Mouse (Mus musculus) inflammation-experienced regulatory T-cells (primary cell): ENCODE results near the gene Agl. TPM values are rescaled to one million over a fixed set of nuclear protein-coding genes. Genes with fewer than 3 reads are reported as not detected.

ENCODE experiments used
- polyA plus RNA-seq, 2 experiments: library from polyadenylated mRNA; unstranded; fragments of 100-300 nt; shearing (Covaris generic); gene quantifications; one replicate each; pipeline ENCODE4 v1.2.1; 2017

The Agl gene
- polyA plus RNA-seq: 10 to 100 TPM in 1 of 2 experiments, 1 to 10 TPM in 1; 5.8 to 12.9 TPM

DNA sequence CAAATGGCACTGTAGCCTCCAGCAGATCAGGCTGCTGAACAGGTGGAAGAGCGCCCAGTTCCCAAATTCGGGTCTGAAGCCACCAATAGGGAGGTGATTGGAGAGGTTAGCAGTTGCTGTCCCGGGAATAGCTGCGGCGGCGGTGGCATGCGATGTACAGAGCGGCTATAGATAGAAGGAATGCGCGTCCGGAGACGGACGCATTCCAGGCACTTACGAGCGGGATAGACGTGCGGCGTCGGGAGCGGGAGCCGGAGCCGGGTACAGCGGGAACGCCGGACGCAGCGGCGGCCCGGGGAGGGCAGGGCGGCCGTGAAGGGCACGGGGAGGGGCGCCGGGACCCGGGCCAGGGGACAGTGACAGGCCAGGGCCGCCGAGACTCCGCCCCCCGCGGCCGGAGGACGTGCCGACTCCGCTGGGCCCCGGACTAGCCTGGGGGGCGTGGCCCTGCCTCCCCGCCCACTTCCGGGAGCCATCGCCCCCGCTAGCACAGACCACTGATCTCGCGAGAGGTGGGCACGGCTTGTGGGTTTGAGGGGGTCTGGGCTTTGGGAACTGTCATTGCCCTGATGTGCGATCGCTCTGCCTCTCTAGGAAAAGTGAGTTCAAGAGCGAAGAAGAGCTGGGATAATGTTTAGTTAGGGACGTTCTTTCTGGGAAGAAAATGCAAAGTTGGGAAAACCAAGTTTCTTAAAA, at the start of gene Agl:
Gene Agl, minus strand, starts transcription at position 356 of the 696 bp plus-strand sequence.

GRCm38 (mm10) chr3:116712436-116712881, 95.5 kb downstream of the Agl start, which contains the start of gene Slc35a3:
Gene Slc35a3, minus strand, starts transcription at chr3:116712831.

Other genes starting within 250 kb of the Agl start
- under 1 TPM; 0.12 to 0.75 TPM for gene Lrrc39, start 245.2 kb downstream of the Agl start, polyA plus RNA-seq
- 10 to 100 TPM in 1 of 2 experiments, 1 to 10 TPM in 1; 6.1 to 11.6 TPM for gene Sass6, start 213.2 kb downstream of the Agl start, polyA plus RNA-seq
- gene Trmt13, start 193.6 kb downstream of the Agl start, polyA plus RNA-seq: 10 to 100 TPM; 33.3 to 34.6 TPM
- gene Mfsd14a, start 145.5 kb downstream of the Agl start, polyA plus RNA-seq: 100 to 1,000 TPM; 108 to 126 TPM
- 1 to 10 TPM in 1 of 2 experiments, not detected in 1; 1.3 TPM for gene Gm43191, start 126.9 kb downstream of the Agl start, polyA plus RNA-seq
- 10 to 100 TPM; 19.7 to 25.4 TPM for gene Slc35a3, start 95.3 kb downstream of the Agl start, polyA plus RNA-seq
- gene Frrs1, start 51.3 kb upstream of the Agl start, polyA plus RNA-seq: 10 to 100 TPM; 19.8 to 20.0 TPM
- gene 4930455H04Rik, start 160.1 kb upstream of the Agl start, polyA plus RNA-seq: not detected
- gene Palmd, start 160.8 kb upstream of the Agl start, polyA plus RNA-seq: under 1 TPM in 1 of 2 experiments, not detected in 1; 0.23 TPM